Mouse (Mus musculus) small intestine, adult 2 months (tissue): ENCODE measurements around the gene Agtrap.
A peak's percentile ranks its signal among the peaks of the same experiment; 100 is the strongest.

Experiments
- CTCF ChIP-seq: fragments of 200-500 bp; IDR thresholded peaks from 2 replicates; pipeline ENCODE4 v1.5.1; 2012; ENCODE audit warnings: low read depth, mild to moderate bottlenecking, control low read depth, inconsistent platforms, low read length, moderate library complexity, mixed read lengths; ENCODE audit not compliant: insufficient replicate concordance, insufficient read length; ENCODE audit errors: extremely low read depth
- POLR2A ChIP-seq: fragments of 200-500 bp; IDR thresholded peaks from 2 replicates; pipeline ENCODE4 v1.6.1; 2012; ENCODE audit warnings: low read depth, mild to moderate bottlenecking, control low read depth, inconsistent platforms, low read length, moderate library complexity

DNA sequence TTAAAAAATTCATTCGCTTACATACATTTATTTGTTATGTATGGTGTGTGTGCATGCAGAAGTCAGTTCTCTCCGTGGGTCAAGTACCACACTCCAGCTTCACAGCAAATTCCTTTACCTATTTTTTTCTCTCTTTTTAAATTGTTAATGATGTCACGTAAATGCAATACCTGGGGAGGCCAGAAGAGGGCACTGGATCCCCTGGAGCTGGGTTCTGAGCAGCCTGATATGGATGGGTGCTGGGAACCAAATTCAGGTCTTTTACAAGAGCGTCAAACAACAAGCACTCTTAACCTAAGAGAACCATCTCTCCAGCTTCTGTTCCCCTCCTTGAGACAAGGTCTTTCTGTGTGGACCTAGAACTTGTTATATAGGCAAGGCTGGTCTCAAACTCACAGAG lies 28.8 kb upstream of the Agtrap start:
- TF ChIP-seq CTCF, result peak; percentile 36; the same call in 1 of the 2 replicates
- TF ChIP-seq POLR2A, result no peak
